Mouse (Mus musculus): ENCODE measurements around the gene Pik3r4. TPM values are rescaled to one million over a fixed set of nuclear protein-coding genes. Genes with fewer than 3 reads are reported as not detected.

Pik3r4 gene
- total RNA-seq, 1 experiment: 26.5 TPM

- Histone ChIP-seq H3K9ac (ENCODE audit: insufficient read depth, low read depth, low read length, poor library complexity, severe bottlenecking) (no peak overlapping the region), H3K9me3 (ENCODE audit: control insufficient read depth, insufficient read depth, low read depth, low read length) (no peaks in the 10 kb centered on the region), H3K36me3 (ENCODE audit: control insufficient read depth, insufficient read depth, low read length, poor library complexity, severe bottlenecking) (no peaks in the 10 kb centered on the region), H3K4me3 (ENCODE audit: insufficient read depth in 1 of 2, low read depth in 1 of 2, low read length in 2 of 2, poor library complexity in 1 of 2, severe bottlenecking in 1 of 2) (no peak overlapping the region), H3K27ac (ENCODE audit: insufficient read depth, low read depth, low read length, poor library complexity, severe bottlenecking) (no peak overlapping the region), H3K4me1 (ENCODE audit: control insufficient read depth in 2 of 2, insufficient read depth in 2 of 2, low read length in 2 of 2, poor library complexity in 1 of 2) (no peaks in the 10 kb centered on the region)
- no peak for DNase-seq (ENCODE audit: low read depth, low spot score)
- TF ChIP-seq CHD2 (IDR thresholded peaks at IDR 0.05; ENCODE audit: low read depth, low read length) (no peak), ZNF384 (IDR thresholded peaks at IDR 0.05; ENCODE audit: low read depth, low read length) (no peak), MAFK (IDR thresholded peaks at IDR 0.05; ENCODE audit: insufficient read depth, low read depth, low read length) (no peak), HCFC1 (IDR thresholded peaks at IDR 0.05; ENCODE audit: borderline replicate concordance, insufficient read depth, low read length) (no peak), ZC3H11A (IDR thresholded peaks at IDR 0.05; ENCODE audit: borderline replicate concordance, low read depth, low read length) (no peak)
- in situ Hi-C loops (cut with MboI; ENCODE audit: low sequenced_read_pairs in 2 of 2, unreplicated experiment in 2 of 2): no loop called here
Observed at GRCm38 (mm10) chr9:105705011-105705410, 62.2 kb downstream of the Pik3r4 start.

- in situ Hi-C loops (cut with MboI; ENCODE audit: low sequenced_read_pairs in 2 of 2, unreplicated experiment in 2 of 2): no loop called here
Observed at GRCm38 (mm10) chr9:105712049-105712448, 69.3 kb downstream of the Pik3r4 start.

GRCm38 (mm10) chr9:105719367-105719766 is 76.6 kb downstream of the Pik3r4 start:
- Histone ChIP-seq H3K36me3 (ENCODE audit: control insufficient read depth, insufficient read depth, low read length, poor library complexity, severe bottlenecking) (no peaks in the 10 kb centered on the region), H3K9ac (ENCODE audit: insufficient read depth, low read depth, low read length, poor library complexity, severe bottlenecking) (no peak overlapping the region), H3K4me1 (ENCODE audit: control insufficient read depth in 2 of 2, insufficient read depth in 2 of 2, low read length in 2 of 2, poor library complexity in 1 of 2) (peaks cover 0 to 3% of the 10 kb centered on the region in 2 experiments; a peak in 1 of 4 replicates), H3K9me3 (ENCODE audit: control insufficient read depth, insufficient read depth, low read depth, low read length) (no peaks in the 10 kb centered on the region), H3K27ac (ENCODE audit: insufficient read depth, low read depth, low read length, poor library complexity, severe bottlenecking) (no peak overlapping the region), H3K4me3 (ENCODE audit: insufficient read depth in 1 of 2, low read depth in 1 of 2, low read length in 2 of 2, poor library complexity in 1 of 2, severe bottlenecking in 1 of 2) (no peak overlapping the region)
- TF ChIP-seq MAFK (IDR thresholded peaks at IDR 0.05; ENCODE audit: insufficient read depth, low read depth, low read length): no peak
- no peak for TF ChIP-seq CHD2 (IDR thresholded peaks at IDR 0.05; ENCODE audit: low read depth, low read length)
- no peak for TF ChIP-seq HCFC1 (IDR thresholded peaks at IDR 0.05; ENCODE audit: borderline replicate concordance, insufficient read depth, low read length)
- TF ChIP-seq ZC3H11A (IDR thresholded peaks at IDR 0.05; ENCODE audit: borderline replicate concordance, low read depth, low read length): no peak
- no peak for TF ChIP-seq ZNF384 (IDR thresholded peaks at IDR 0.05; ENCODE audit: low read depth, low read length)
- in situ Hi-C loops (cut with MboI; ENCODE audit: low sequenced_read_pairs in 2 of 2, unreplicated experiment in 2 of 2): no loop called here
- DNase-seq (ENCODE audit: low read depth, low spot score): no peak

More at GRCm38 (mm10) chr9:105712049-105712448, 69.3 kb downstream of the Pik3r4 start:
- H3K27ac ChIP-seq (ENCODE audit: insufficient read depth, low read depth, low read length, poor library complexity, severe bottlenecking): no peak overlapping the region
- TF ChIP-seq CHD2 (IDR thresholded peaks at IDR 0.05; ENCODE audit: low read depth, low read length) (no peak), ZNF384 (IDR thresholded peaks at IDR 0.05; ENCODE audit: low read depth, low read length) (no peak), MAFK (IDR thresholded peaks at IDR 0.05; ENCODE audit: insufficient read depth, low read depth, low read length) (no peak), ZC3H11A (IDR thresholded peaks at IDR 0.05; ENCODE audit: borderline replicate concordance, low read depth, low read length) (no peak), HCFC1 (IDR thresholded peaks at IDR 0.05; ENCODE audit: borderline replicate concordance, insufficient read depth, low read length) (no peak)
- peaks cover 0 to 5% of the 10 kb centered on the region in 2 experiments; a peak in 1 of 4 replicates for H3K4me1 ChIP-seq (ENCODE audit: control insufficient read depth in 2 of 2, insufficient read depth in 2 of 2, low read length in 2 of 2, poor library complexity in 1 of 2)
- H3K4me3 ChIP-seq (ENCODE audit: insufficient read depth in 1 of 2, low read depth in 1 of 2, low read length in 2 of 2, poor library complexity in 1 of 2, severe bottlenecking in 1 of 2): no peak overlapping the region
- no peaks in the 10 kb centered on the region for H3K36me3 ChIP-seq (ENCODE audit: control insufficient read depth, insufficient read depth, low read length, poor library complexity, severe bottlenecking)
- DNase-seq (ENCODE audit: low read depth, low spot score): no peak
- no peak overlapping the region for H3K9ac ChIP-seq (ENCODE audit: insufficient read depth, low read depth, low read length, poor library complexity, severe bottlenecking)
- no peaks in the 10 kb centered on the region for H3K9me3 ChIP-seq (ENCODE audit: control insufficient read depth, insufficient read depth, low read depth, low read length)

- H3K27ac ChIP-seq (ENCODE audit: insufficient read depth, low read depth, low read length, poor library complexity, severe bottlenecking): no peak overlapping the region
- TF ChIP-seq MAFK (IDR thresholded peaks at IDR 0.05; ENCODE audit: insufficient read depth, low read depth, low read length): no peak
- no peak for TF ChIP-seq CHD2 (IDR thresholded peaks at IDR 0.05; ENCODE audit: low read depth, low read length)
- no peak for TF ChIP-seq ZC3H11A (IDR thresholded peaks at IDR 0.05; ENCODE audit: borderline replicate concordance, low read depth, low read length)
- no peak for TF ChIP-seq ZNF384 (IDR thresholded peaks at IDR 0.05; ENCODE audit: low read depth, low read length)
- TF ChIP-seq HCFC1 (IDR thresholded peaks at IDR 0.05; ENCODE audit: borderline replicate concordance, insufficient read depth, low read length): no peak
Observed at GRCm38 (mm10) chr9:105719851-105720395, 77.1 kb downstream of the Pik3r4 start.

More at GRCm38 (mm10) chr9:105719851-105720395, 77.1 kb downstream of the Pik3r4 start:
- Histone ChIP-seq H3K9ac (ENCODE audit: insufficient read depth, low read depth, low read length, poor library complexity, severe bottlenecking) (no peak overlapping the region), H3K4me3 (ENCODE audit: insufficient read depth in 1 of 2, low read depth in 1 of 2, low read length in 2 of 2, poor library complexity in 1 of 2, severe bottlenecking in 1 of 2) (no peak overlapping the region), H3K9me3 (ENCODE audit: control insufficient read depth, insufficient read depth, low read depth, low read length) (no peaks in the 10 kb centered on the region), H3K4me1 (ENCODE audit: control insufficient read depth in 2 of 2, insufficient read depth in 2 of 2, low read length in 2 of 2, poor library complexity in 1 of 2) (peaks cover 0 to 3% of the 10 kb centered on the region in 2 experiments; a peak in 1 of 4 replicates), H3K36me3 (ENCODE audit: control insufficient read depth, insufficient read depth, low read length, poor library complexity, severe bottlenecking) (no peaks in the 10 kb centered on the region)
- DNase-seq (ENCODE audit: low read depth, low spot score): peak; percentile 11
- in situ Hi-C loops (cut with MboI; ENCODE audit: low sequenced_read_pairs in 2 of 2, unreplicated experiment in 2 of 2): no loop called here
